Mouse (Mus musculus): ENCODE results near the gene Dgcr2.

GRCm38 (mm10) chr16:17833681-17834399 is 64.5 kb downstream of the Dgcr2 start:
- no peak for TF ChIP-seq CTCF (IDR thresholded peaks at IDR 0.05; ENCODE audit: low read depth, low read length)
- no peak for TF ChIP-seq POLR2A (IDR thresholded peaks at IDR 0.05; ENCODE audit: borderline replicate concordance, low read depth, low read length)

All from bone marrow macrophage, adult 2 months (primary cell).